Mouse (Mus musculus) intestine, embryonic 14.5 days (tissue): ENCODE results near the gene Sgpl1. TPM values are rescaled to one million over a fixed set of nuclear protein-coding genes. Genes with fewer than 3 reads are reported as not detected.
"Not testable (repeated sequence)": the region's sequence is repeated elsewhere in the genome, so short reads cannot be mapped to it uniquely, and the experiment has no call there.

Source experiments
- ATAC-seq: fragments of 200-750 bp; cut with Nextera tagmentation; replicated peaks from 2 replicates; pipeline ENCODE4 v1.8.0; 2017; ENCODE audit warnings: low read depth, moderate number of reproducible peaks, moderate TSS enrichment, moderate library complexity; ENCODE audit not compliant: low FRiP score, low TSS enrichment
- DNase-seq: peaks from one replicate; pipeline ENCODE4 v3.0.0-alpha.2; 2018; ENCODE audit warnings: low spot score
- H3K27ac ChIP-seq: fragments of 300-500 bp; sonication (generic); 2 replicates; pipeline ENCODE4 v1.5.1; 2014; ENCODE audit warnings: low read depth, mild to moderate bottlenecking, control low read depth
- H3K27me3 ChIP-seq: fragments of 300-500 bp; sonication (generic); replicated peaks from 2 replicates; pipeline ENCODE4 v1.6.1; 2014; ENCODE audit warnings: low read length, control low read depth; ENCODE audit not compliant: control insufficient read depth, insufficient read depth
- H3K36me3 ChIP-seq: fragments of 300-500 bp; sonication (generic); 2 replicates; pipeline ENCODE4 v1.6.1; 2014; ENCODE audit warnings: low read length, control low read depth; ENCODE audit not compliant: control insufficient read depth, insufficient read depth
- H3K4me1 ChIP-seq: fragments of 300-500 bp; sonication (generic); replicated peaks from 2 replicates; pipeline ENCODE4 v1.6.1; 2014; ENCODE audit warnings: low read length, control low read depth, mixed read lengths; ENCODE audit not compliant: control insufficient read depth, insufficient read depth
- H3K4me2 ChIP-seq: fragments of 300-500 bp; sonication (generic); 2 replicates; pipeline ENCODE4 v1.6.1; 2014; ENCODE audit warnings: low read length
- H3K4me3 ChIP-seq: fragments of 300-500 bp; sonication (generic); 2 replicates; pipeline ENCODE4 v1.5.1; 2014; ENCODE audit warnings: low read depth, low read length, control low read depth, mixed read lengths
- H3K9ac ChIP-seq: fragments of 300-500 bp; sonication (generic); 2 replicates; pipeline ENCODE4 v1.6.1; 2014; ENCODE audit warnings: mild to moderate bottlenecking, low read length
- H3K9me3 ChIP-seq: fragments of 300-500 bp; sonication (generic); 2 replicates; pipeline ENCODE4 v1.6.1; 2016; ENCODE audit warnings: low read length, control low read depth; ENCODE audit not compliant: control insufficient read depth
- WGBS: fragments of 180-500 bp; shearing (Covaris S2); extraction: QIAGEN DNeasy Blood & Tissue Kit; methylation state at CpG from one replicate; pipeline ENCODE4 v1.1.7; 2014; 5-methylcytosine and 5-hydroxymethylcytosine counted together
- polyA plus RNA-seq: library from polyadenylated mRNA; unstranded; fragments of >200 nt; fragmentation: Nextera tagmentation; extraction: Ambion mirVana; gene quantifications from 2 replicates; pipeline ENCODE4 v1.2.1, GENCODE M21; 2014

Sgpl1 gene
- polyA plus RNA-seq, 1 experiment from 2014 or later, result 59.4 TPM

DNA sequence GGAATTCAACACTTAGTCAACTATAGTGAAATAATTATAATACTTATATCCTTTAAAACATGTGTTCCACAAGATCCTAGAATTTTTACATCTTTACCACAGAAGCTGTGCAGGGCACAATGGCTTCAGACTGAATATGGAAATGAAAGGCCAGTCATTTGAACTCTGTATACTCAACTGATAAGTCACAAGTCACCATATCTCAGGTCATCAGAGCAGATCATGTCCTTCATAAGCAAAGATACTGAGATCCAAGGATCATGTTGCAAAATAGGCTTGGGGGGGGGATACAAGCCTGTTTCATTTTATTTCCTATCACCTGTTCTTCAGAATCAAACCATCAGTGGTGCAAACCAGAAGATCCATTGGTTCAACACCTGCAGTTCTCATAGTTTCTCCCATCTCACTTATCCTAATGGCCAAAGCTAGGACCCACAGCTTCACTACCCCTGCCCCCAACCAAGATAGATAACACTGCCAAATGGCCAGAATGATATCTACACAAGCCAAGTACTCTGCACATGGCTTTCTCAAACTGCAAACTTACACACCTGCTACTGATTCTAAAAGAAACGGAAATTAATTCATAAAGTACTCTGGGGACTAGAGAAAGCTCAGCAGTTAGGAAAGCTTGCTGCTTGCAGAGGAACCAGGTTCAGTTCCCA lies 18.7 kb downstream of the Sgpl1 start:
- Histone ChIP-seq H3K9me3 (no peaks in the 10 kb centered on the region; the same call in 1 of the 2 replicates), H3K4me2 (no peak overlapping the region), H3K27me3 (no peaks in the 10 kb centered on the region), H3K4me1 (no peaks in the 10 kb centered on the region), H3K9ac (no peak overlapping the region), H3K36me3 (peaks cover 16% of the 10 kb centered on the region; the same call in 1 of the 2 replicates), H3K27ac (no peak overlapping the region), H3K4me3 (no peak overlapping the region)
- ATAC-seq (no peak), DNase-seq (no peak)
- 92% methylated on average over 1 of the region's 1 CpGs for WGBS

DNA sequence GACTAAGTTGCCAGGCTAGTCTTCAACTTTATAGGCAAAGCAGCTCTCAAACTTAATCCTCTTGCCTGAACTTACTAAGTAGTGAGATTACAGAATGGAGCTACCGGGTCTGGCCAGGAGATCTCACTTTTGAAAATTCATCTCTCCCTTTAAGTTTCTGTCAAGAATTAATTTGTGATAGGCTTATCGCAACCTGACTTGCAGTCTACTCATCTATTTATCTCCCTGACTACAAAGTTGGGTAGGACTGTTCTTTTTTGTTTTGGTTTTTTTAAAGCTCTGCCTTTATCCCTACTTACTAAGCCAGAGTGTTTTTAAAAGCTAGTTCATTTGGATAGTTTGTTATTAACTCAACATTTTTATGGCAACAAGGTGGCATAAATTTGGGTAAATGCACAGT lies 23.0 kb downstream of the Sgpl1 start:
- no peak overlapping the region for H3K27ac ChIP-seq

DNA sequence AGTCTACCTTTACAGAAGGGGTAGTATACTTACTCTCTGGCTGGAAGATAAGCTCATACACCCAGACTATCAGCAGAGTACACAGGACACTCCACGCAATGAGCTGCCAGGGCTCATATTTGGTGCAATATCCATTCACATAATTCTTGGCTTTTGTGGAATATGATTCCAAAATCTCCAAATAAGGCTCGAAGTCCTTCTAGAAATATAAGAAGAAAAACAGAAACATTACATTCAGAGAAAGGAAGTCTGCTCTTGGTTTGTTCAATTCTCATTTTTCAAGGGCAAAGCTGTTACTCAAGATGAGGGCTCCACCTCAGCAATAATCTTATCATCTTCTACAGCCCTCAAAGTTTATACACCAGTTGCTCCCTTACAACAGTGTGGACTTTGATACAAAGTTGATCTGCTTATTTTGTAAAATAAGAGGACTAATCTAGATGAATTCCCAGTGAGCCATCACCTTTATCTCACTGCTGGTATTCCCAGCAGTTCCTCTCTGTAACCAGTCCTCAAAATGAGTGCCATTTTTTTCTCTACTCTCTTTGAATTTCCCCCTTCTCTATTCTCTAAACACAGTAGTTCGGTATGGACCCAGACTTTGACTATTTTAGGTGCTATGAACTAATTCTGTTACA lies 24.1 kb downstream of the Sgpl1 start:
- H3K4me2 ChIP-seq, result no peak overlapping the region
- no peaks in the 10 kb centered on the region for H3K27me3 ChIP-seq
- WGBS, result 81% methylated on average over 3 of the region's 3 CpGs
- no peak overlapping the region for H3K27ac ChIP-seq
- H3K4me1 ChIP-seq, result no peaks in the 10 kb centered on the region
- ATAC-seq (no peak; the same call in 1 of the 2 replicates), DNase-seq (no peak)
- no peak overlapping the region for H3K9ac ChIP-seq
- no peaks in the 10 kb centered on the region; the same call in 1 of the 2 replicates for H3K9me3 ChIP-seq
- H3K36me3 ChIP-seq, result peaks cover 15% of the 10 kb centered on the region
- no peak overlapping the region for H3K4me3 ChIP-seq

More for the DNA sequence above, 23.0 kb downstream of the Sgpl1 start:
- DNase-seq (no peak), ATAC-seq (no peak)
- H3K9me3 ChIP-seq, result no peaks in the 10 kb centered on the region; the same call in 1 of the 2 replicates
- H3K4me1 ChIP-seq, result no peaks in the 10 kb centered on the region
- peaks cover 15% of the 10 kb centered on the region for H3K36me3 ChIP-seq
- no peaks in the 10 kb centered on the region for H3K27me3 ChIP-seq
- no peak overlapping the region for H3K9ac ChIP-seq
- WGBS, result 79% methylated on average over 2 of the region's 2 CpGs
- H3K4me2 ChIP-seq, result no peak overlapping the region
- no peak overlapping the region for H3K4me3 ChIP-seq

- not testable (repeated sequence) for H3K27ac ChIP-seq, H3K27me3 ChIP-seq, H3K9me3 ChIP-seq, H3K4me1 ChIP-seq, H3K4me2 ChIP-seq, ATAC-seq, H3K4me3 ChIP-seq, H3K9ac ChIP-seq, DNase-seq
- WGBS, result 87% methylated on average over 4 of the region's 4 CpGs
- H3K36me3 ChIP-seq, result peaks cover 25% of the 10 kb centered on the region
These were observed 25.8 kb downstream of the Sgpl1 start for GRCm38 (mm10) chr10:61121732-61122131.

DNA sequence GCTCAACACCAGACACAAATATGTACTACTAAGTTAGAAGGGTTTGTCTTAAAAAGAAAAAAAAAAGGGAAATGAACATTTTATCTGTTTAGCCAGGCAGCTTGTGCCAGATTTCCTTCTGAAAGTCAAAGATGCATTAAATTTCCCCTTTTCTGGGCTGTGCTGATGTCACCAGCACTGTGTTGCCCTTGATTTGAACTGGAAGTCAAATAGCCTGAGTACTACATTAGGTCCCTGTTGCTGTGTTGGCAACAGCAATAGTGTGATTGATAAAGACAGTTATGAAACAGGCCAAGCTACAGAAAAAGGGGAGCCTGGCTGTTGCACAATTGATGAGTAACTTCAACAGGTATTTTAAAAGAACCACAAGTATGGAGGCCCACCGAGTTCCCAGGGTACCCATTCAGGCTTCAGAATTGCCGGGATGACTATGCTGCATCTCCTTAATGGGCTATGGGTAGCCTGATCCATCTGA lies 33.2 kb downstream of the Sgpl1 start:
- DNase-seq (no peak), ATAC-seq (no peak)
- H3K9ac ChIP-seq, result no peak overlapping the region
- peaks cover 63% of the 10 kb centered on the region for H3K36me3 ChIP-seq
- H3K27me3 ChIP-seq, result no peaks in the 10 kb centered on the region
- no peaks in the 10 kb centered on the region for H3K4me1 ChIP-seq
- no peak overlapping the region for H3K4me2 ChIP-seq
- no peak overlapping the region for H3K4me3 ChIP-seq
- H3K9me3 ChIP-seq, result no peaks in the 10 kb centered on the region
- WGBS, result 92% methylated on average over 2 of the region's 2 CpGs
- H3K27ac ChIP-seq, result no peak overlapping the region

GRCm38 (mm10) chr10:61103564-61104114 lies 43.9 kb downstream of the Sgpl1 start:
- no peak overlapping the region for H3K9ac ChIP-seq
- WGBS, result 91% methylated on average over 3 of the region's 3 CpGs
- peaks cover 99% of the 10 kb centered on the region for H3K36me3 ChIP-seq
- no peaks in the 10 kb centered on the region for H3K4me1 ChIP-seq
- DNase-seq (no peak), ATAC-seq (no peak)
- H3K4me3 ChIP-seq, result no peak overlapping the region
- H3K4me2 ChIP-seq, result no peak overlapping the region
- H3K27ac ChIP-seq, result no peak overlapping the region
- H3K9me3 ChIP-seq, result no peaks in the 10 kb centered on the region
- no peaks in the 10 kb centered on the region for H3K27me3 ChIP-seq

DNA sequence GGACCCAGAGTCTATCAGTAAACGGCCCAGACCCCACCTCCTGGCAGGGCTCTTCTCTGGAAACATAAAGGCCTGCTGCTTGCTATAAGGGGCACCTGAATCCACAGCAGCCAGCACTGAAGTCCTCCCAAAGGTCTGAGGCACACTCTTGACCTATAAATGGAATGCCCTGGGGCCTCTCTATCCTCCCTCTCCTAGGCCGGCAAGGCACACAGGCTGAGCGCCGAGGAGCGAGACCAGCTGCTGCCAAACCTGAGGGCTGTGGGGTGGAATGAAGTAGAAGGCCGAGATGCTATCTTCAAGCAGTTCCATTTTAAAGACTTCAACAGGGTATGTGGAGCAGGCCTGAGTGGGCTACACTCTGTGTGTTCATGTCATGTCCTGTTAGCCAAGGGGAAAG lies 55.6 kb downstream of the Sgpl1 start:
- H3K27me3 ChIP-seq, result no peaks in the 10 kb centered on the region
- no peak overlapping the region for H3K4me3 ChIP-seq
- no peaks in the 10 kb centered on the region for H3K9me3 ChIP-seq
- H3K4me2 ChIP-seq, result no peak overlapping the region
- 77% methylated on average over 6 of the region's 6 CpGs for WGBS
- no peak overlapping the region for H3K9ac ChIP-seq
- no peak for DNase-seq
- H3K36me3 ChIP-seq, result peaks cover 11% of the 10 kb centered on the region; the same call in 1 of the 2 replicates
- no peak overlapping the region for H3K27ac ChIP-seq
- H3K4me1 ChIP-seq, result peaks cover 9% of the 10 kb centered on the region; the same call in 1 of the 2 replicates
- no peak for ATAC-seq

DNA sequence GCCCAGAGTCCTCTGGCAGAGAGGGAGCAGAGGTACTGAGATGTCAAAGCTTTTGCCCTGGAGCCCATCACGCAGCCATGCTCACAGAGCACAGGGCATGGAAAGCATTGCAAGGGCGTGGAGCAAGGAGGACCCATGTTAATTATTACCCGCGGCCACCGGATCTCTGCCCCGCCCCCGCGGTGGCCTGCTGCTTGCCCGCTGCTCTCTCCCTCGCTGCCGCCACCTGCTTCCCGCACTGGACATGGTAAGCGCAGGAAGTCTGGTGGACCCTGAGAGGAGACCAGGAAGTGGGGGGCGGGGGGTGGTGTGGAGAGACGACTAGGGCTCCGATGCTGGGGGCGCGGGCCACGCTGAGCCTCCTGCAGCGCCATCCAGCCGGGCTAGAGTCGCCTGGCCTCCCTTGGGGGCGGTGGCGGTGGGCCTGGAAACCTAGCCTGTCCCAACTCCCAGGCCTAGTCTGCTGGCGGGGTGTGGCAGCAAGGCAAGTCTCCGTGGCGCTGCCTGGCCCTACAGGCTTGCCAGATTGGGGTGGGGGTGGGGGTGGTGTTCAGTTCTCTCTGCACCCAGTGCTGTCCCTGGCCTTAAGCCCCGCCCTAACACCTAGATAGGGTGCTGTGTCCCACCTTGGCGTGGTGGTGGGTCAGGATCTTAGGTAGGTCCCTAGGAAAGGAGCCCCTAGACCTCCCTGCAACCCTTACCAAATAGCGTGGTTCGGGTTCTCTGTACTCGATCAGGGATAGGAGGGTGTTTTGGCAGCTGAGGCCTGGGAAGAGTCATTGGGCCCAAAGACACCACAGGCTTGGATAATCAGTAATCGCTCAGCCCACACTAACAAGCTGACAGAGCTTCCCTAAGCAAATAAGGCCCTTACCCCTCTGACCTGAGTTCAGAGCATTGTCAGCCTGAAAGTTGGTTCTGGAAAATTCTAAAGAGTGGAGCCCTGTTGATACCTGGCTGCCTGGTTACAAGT lies 58.0 kb downstream of the Sgpl1 start, which contains the start of gene Pcbd1:
Pcbd1 (plus strand) TSS at position 162 of the 973 bp plus-strand sequence.
- DNase-seq, result peak; percentile 86
- Histone ChIP-seq H3K4me3 (peak within 1 kb of the TSS; percentile 37), H3K27ac (peak within 1 kb of the TSS; percentile 69), H3K9ac (peak within 1 kb of the TSS; percentile 69), H3K36me3 (0 out of 2 replicates have a peak, but pooled peaks cover 4% of the 10 kb centered on the region), H3K4me1 (peaks cover 9% of the 10 kb centered on the region; the same call in 1 of the 2 replicates), H3K9me3 (no peaks in the 10 kb centered on the region), H3K4me2 (peak within 1 kb of the TSS; percentile 70), H3K27me3 (no peaks in the 10 kb centered on the region)
- peak; percentile 87 for ATAC-seq
- WGBS, result 6% methylated on average over 32 of the region's 33 CpGs
